Mouse (Mus musculus) spleen, adult 2 months (tissue): ENCODE measurements around the gene Thrap3.

Experiments
- CTCF ChIP-seq: fragments of 200-500 bp; IDR thresholded peaks from 2 replicates; pipeline ENCODE4 v1.5.1; 2011; ENCODE audit warnings: mild to moderate bottlenecking, inconsistent platforms; ENCODE audit not compliant: insufficient read depth, insufficient read length, insufficient replicate concordance; ENCODE audit errors: extremely low read depth
- POLR2A ChIP-seq: fragments of 200-500 bp; IDR thresholded peaks from 2 replicates; pipeline ENCODE4 v1.6.1; 2011; ENCODE audit warnings: low read depth, low read length, inconsistent platforms

DNA sequence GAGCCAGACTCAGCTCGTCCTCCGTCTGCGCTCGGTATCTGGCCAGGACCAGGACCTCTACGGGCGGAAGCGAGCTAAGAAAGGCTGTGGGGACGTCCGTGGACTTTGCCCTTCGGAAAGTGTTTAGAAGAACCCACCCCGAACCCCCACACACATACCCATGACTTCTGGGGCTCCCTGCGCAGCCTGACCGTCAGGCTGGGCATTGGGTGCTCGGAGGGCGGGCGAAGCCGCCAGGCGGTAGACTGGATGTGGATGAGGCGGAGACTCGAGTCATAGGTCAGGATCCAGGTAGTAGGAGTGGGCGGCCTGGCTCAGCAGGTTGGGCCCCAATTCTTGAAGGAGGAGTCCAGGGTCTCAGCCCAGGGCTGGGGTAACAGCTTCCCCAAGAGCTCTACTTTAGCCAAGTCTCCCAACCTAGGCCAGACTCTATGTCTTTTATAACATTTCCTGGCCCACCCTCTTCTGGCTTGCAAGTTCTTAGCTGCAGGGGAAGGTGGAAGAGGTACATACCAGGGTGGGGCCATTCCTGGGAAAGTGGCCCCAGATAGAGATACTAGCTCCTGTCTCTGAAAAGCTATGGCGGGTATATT lies 39.4 kb downstream of the Thrap3 start, which contains the start of gene Sh3d21:
- TF ChIP-seq POLR2A (no peak), CTCF (no peak)
